Mouse (Mus musculus): Measurements from ENCODE around the gene Ilf3. TPM values are rescaled to one million over a fixed set of nuclear protein-coding genes. Genes with fewer than 3 reads are reported as not detected.

Ilf3 gene
- total RNA-seq, 1 experiment = 159 TPM

- H3K4me1 ChIP-seq (ENCODE audit: control insufficient read depth in 2 of 2, insufficient read depth in 2 of 2, low read length in 2 of 2, poor library complexity in 1 of 2) = peaks cover 0 to 18% of the 10 kb centered on the region in 2 experiments; a peak in 2 of 4 replicates
- H3K4me3 ChIP-seq (ENCODE audit: insufficient read depth in 1 of 2, low read depth in 1 of 2, low read length in 2 of 2, poor library complexity in 1 of 2, severe bottlenecking in 1 of 2) = no peak overlapping the region
- no peaks in the 10 kb centered on the region for H3K9me3 ChIP-seq (ENCODE audit: control insufficient read depth, insufficient read depth, low read depth, low read length)
- in situ Hi-C loops (cut with MboI; ENCODE audit: low sequenced_read_pairs in 2 of 2, unreplicated experiment in 2 of 2) = no loop called here
- no peak overlapping the region for H3K9ac ChIP-seq (ENCODE audit: insufficient read depth, low read depth, low read length, poor library complexity, severe bottlenecking)
- H3K27ac ChIP-seq (ENCODE audit: insufficient read depth, low read depth, low read length, poor library complexity, severe bottlenecking) = no peak overlapping the region
- TF ChIP-seq HCFC1 (IDR thresholded peaks at IDR 0.05; ENCODE audit: borderline replicate concordance, insufficient read depth, low read length) = no peak
- TF ChIP-seq MAFK (IDR thresholded peaks at IDR 0.05; ENCODE audit: insufficient read depth, low read depth, low read length) = no peak
- no peak for TF ChIP-seq CHD2 (IDR thresholded peaks at IDR 0.05; ENCODE audit: low read depth, low read length)
- no peak for TF ChIP-seq ZNF384 (IDR thresholded peaks at IDR 0.05; ENCODE audit: low read depth, low read length)
- no peak for TF ChIP-seq ZC3H11A (IDR thresholded peaks at IDR 0.05; ENCODE audit: borderline replicate concordance, low read depth, low read length)
- H3K36me3 ChIP-seq (ENCODE audit: control insufficient read depth, insufficient read depth, low read length, poor library complexity, severe bottlenecking) = no peaks in the 10 kb centered on the region
- DNase-seq (ENCODE audit: low read depth, low spot score) = no peak
Measured at GRCm38 (mm10) chr9:21334747-21335146, 32.9 kb upstream of the Ilf3 start.

GRCm38 (mm10) chr9:21335391-21335790 lies 32.3 kb upstream of the Ilf3 start:
- Histone ChIP-seq H3K4me3 (ENCODE audit: insufficient read depth in 1 of 2, low read depth in 1 of 2, low read length in 2 of 2, poor library complexity in 1 of 2, severe bottlenecking in 1 of 2) (no peak overlapping the region), H3K36me3 (ENCODE audit: control insufficient read depth, insufficient read depth, low read length, poor library complexity, severe bottlenecking) (no peaks in the 10 kb centered on the region), H3K9me3 (ENCODE audit: control insufficient read depth, insufficient read depth, low read depth, low read length) (no peaks in the 10 kb centered on the region), H3K4me1 (ENCODE audit: control insufficient read depth in 2 of 2, insufficient read depth in 2 of 2, low read length in 2 of 2, poor library complexity in 1 of 2) (peaks cover 0 to 13% of the 10 kb centered on the region in 2 experiments; a peak in 2 of 4 replicates), H3K9ac (ENCODE audit: insufficient read depth, low read depth, low read length, poor library complexity, severe bottlenecking) (no peak overlapping the region), H3K27ac (ENCODE audit: insufficient read depth, low read depth, low read length, poor library complexity, severe bottlenecking) (no peak overlapping the region)
- no peak for DNase-seq (ENCODE audit: low read depth, low spot score)
- in situ Hi-C loops (cut with MboI; ENCODE audit: low sequenced_read_pairs in 2 of 2, unreplicated experiment in 2 of 2) = no loop called here
- no peak for TF ChIP-seq HCFC1 (IDR thresholded peaks at IDR 0.05; ENCODE audit: borderline replicate concordance, insufficient read depth, low read length)
- TF ChIP-seq MAFK (IDR thresholded peaks at IDR 0.05; ENCODE audit: insufficient read depth, low read depth, low read length) = no peak
- TF ChIP-seq ZNF384 (IDR thresholded peaks at IDR 0.05; ENCODE audit: low read depth, low read length) = no peak
- no peak for TF ChIP-seq CHD2 (IDR thresholded peaks at IDR 0.05; ENCODE audit: low read depth, low read length)
- TF ChIP-seq ZC3H11A (IDR thresholded peaks at IDR 0.05; ENCODE audit: borderline replicate concordance, low read depth, low read length) = no peak

GRCm38 (mm10) chr9:21336491-21336890 lies 31.2 kb upstream of the Ilf3 start:
- no peak overlapping the region for H3K27ac ChIP-seq (ENCODE audit: insufficient read depth, low read depth, low read length, poor library complexity, severe bottlenecking)
- no peak for TF ChIP-seq HCFC1 (IDR thresholded peaks at IDR 0.05; ENCODE audit: borderline replicate concordance, insufficient read depth, low read length)
- H3K9me3 ChIP-seq (ENCODE audit: control insufficient read depth, insufficient read depth, low read depth, low read length) = no peaks in the 10 kb centered on the region
- H3K9ac ChIP-seq (ENCODE audit: insufficient read depth, low read depth, low read length, poor library complexity, severe bottlenecking) = no peak overlapping the region
- H3K4me1 ChIP-seq (ENCODE audit: control insufficient read depth in 2 of 2, insufficient read depth in 2 of 2, low read length in 2 of 2, poor library complexity in 1 of 2) = peaks cover 0 to 13% of the 10 kb centered on the region in 2 experiments; a peak in 2 of 4 replicates
- no peak overlapping the region for H3K4me3 ChIP-seq (ENCODE audit: insufficient read depth in 1 of 2, low read depth in 1 of 2, low read length in 2 of 2, poor library complexity in 1 of 2, severe bottlenecking in 1 of 2)
- no peak for DNase-seq (ENCODE audit: low read depth, low spot score)
- in situ Hi-C loops (cut with MboI; ENCODE audit: low sequenced_read_pairs in 2 of 2, unreplicated experiment in 2 of 2) = no loop called here
- H3K36me3 ChIP-seq (ENCODE audit: control insufficient read depth, insufficient read depth, low read length, poor library complexity, severe bottlenecking) = peaks cover 7% of the 10 kb centered on the region; the same call in 1 of the 2 replicates

- Histone ChIP-seq H3K27ac (ENCODE audit: insufficient read depth, low read depth, low read length, poor library complexity, severe bottlenecking) (no peak overlapping the region), H3K4me3 (ENCODE audit: insufficient read depth in 1 of 2, low read depth in 1 of 2, low read length in 2 of 2, poor library complexity in 1 of 2, severe bottlenecking in 1 of 2) (peak overlapping the region; percentile 62 to 72), H3K36me3 (ENCODE audit: control insufficient read depth, insufficient read depth, low read length, poor library complexity, severe bottlenecking) (peaks cover 14% of the 10 kb centered on the region), H3K9ac (ENCODE audit: insufficient read depth, low read depth, low read length, poor library complexity, severe bottlenecking) (peak overlapping the region; percentile 55), H3K4me1 (ENCODE audit: control insufficient read depth in 2 of 2, insufficient read depth in 2 of 2, low read length in 2 of 2, poor library complexity in 1 of 2) (peaks cover 0 to 13% of the 10 kb centered on the region in 2 experiments; a peak in 2 of 4 replicates), H3K9me3 (ENCODE audit: control insufficient read depth, insufficient read depth, low read depth, low read length) (no peaks in the 10 kb centered on the region)
- TF ChIP-seq ZC3H11A (IDR thresholded peaks at IDR 0.05; ENCODE audit: borderline replicate concordance, low read depth, low read length) (no peak), ZNF384 (IDR thresholded peaks at IDR 0.05; ENCODE audit: low read depth, low read length) (no peak), MAFK (IDR thresholded peaks at IDR 0.05; ENCODE audit: insufficient read depth, low read depth, low read length) (no peak), HCFC1 (IDR thresholded peaks at IDR 0.05; ENCODE audit: borderline replicate concordance, insufficient read depth, low read length) (no peak), CHD2 (IDR thresholded peaks at IDR 0.05; ENCODE audit: low read depth, low read length) (no peak)
- in situ Hi-C loops (cut with MboI; ENCODE audit: low sequenced_read_pairs in 2 of 2, unreplicated experiment in 2 of 2) = no loop called here
- no peak for DNase-seq (ENCODE audit: low read depth, low spot score)
Measured at GRCm38 (mm10) chr9:21337652-21338051, 30.0 kb upstream of the Ilf3 start.

GRCm38 (mm10) chr9:21340411-21340810 lies 27.3 kb upstream of the Ilf3 start:
- in situ Hi-C loops (cut with MboI; ENCODE audit: low sequenced_read_pairs in 2 of 2, unreplicated experiment in 2 of 2) = no loop called here
- H3K9ac ChIP-seq (ENCODE audit: insufficient read depth, low read depth, low read length, poor library complexity, severe bottlenecking) = no peak overlapping the region
- H3K36me3 ChIP-seq (ENCODE audit: control insufficient read depth, insufficient read depth, low read length, poor library complexity, severe bottlenecking) = peaks cover 26% of the 10 kb centered on the region
- DNase-seq (ENCODE audit: low read depth, low spot score) = no peak
- no peak overlapping the region for H3K4me3 ChIP-seq (ENCODE audit: insufficient read depth in 1 of 2, low read depth in 1 of 2, low read length in 2 of 2, poor library complexity in 1 of 2, severe bottlenecking in 1 of 2)
- TF ChIP-seq HCFC1 (IDR thresholded peaks at IDR 0.05; ENCODE audit: borderline replicate concordance, insufficient read depth, low read length) = no peak
- TF ChIP-seq ZC3H11A (IDR thresholded peaks at IDR 0.05; ENCODE audit: borderline replicate concordance, low read depth, low read length) = no peak
- TF ChIP-seq MAFK (IDR thresholded peaks at IDR 0.05; ENCODE audit: insufficient read depth, low read depth, low read length) = no peak
- TF ChIP-seq ZNF384 (IDR thresholded peaks at IDR 0.05; ENCODE audit: low read depth, low read length) = no peak
- no peak for TF ChIP-seq CHD2 (IDR thresholded peaks at IDR 0.05; ENCODE audit: low read depth, low read length)
- no peak overlapping the region for H3K27ac ChIP-seq (ENCODE audit: insufficient read depth, low read depth, low read length, poor library complexity, severe bottlenecking)
- peaks cover 0 to 8% of the 10 kb centered on the region in 2 experiments; a peak in 2 of 4 replicates for H3K4me1 ChIP-seq (ENCODE audit: control insufficient read depth in 2 of 2, insufficient read depth in 2 of 2, low read length in 2 of 2, poor library complexity in 1 of 2)
- H3K9me3 ChIP-seq (ENCODE audit: control insufficient read depth, insufficient read depth, low read depth, low read length) = no peaks in the 10 kb centered on the region
